ENCODE assay signal across 15 mouse cellular contexts in the genomic region with DNA sequence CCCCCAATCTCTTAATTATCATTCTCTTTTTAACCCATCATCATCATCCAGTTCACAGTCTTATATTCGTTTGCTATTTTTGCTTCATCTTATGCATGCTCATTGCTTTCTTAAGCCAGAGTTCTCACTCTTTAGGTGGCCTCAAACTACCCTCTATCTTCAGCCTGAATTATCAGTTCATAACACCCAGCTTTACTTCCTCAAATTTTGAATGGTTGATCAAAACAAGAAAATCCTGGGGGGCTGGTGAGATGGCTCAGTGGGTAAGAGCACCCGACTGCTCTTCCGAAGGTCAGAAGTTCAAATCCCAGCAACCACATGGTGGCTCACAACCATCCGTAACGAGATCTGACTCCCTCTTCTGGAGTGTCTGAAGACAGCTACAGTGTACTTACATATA. TPM values are rescaled to one million over a fixed set of nuclear protein-coding genes. Genes with fewer than 3 reads are reported as not detected.
DNase-seq lines count a peak whose midpoint lies in the region; TF ChIP-seq lines count a peak whose summit lies in the region.
"Not testable (repeated sequence)": the region's sequence is repeated elsewhere in the genome, so short reads cannot be mapped to it uniquely, and the experiment has no call there.
"Had no signal": no experiment of that assay in that cellular context is flagged by ENCODE, and none has a peak within 500 bp of the region (broad histone marks: within the 10 kb centered on the region; RNA-seq: fewer than 3 reads in every experiment).

No protein-coding gene starts in this region.

- TF ChIP-seq EP300 in MEL (IDR thresholded peaks at IDR 0.05; ENCODE audit: low read depth in 1 of 2, low read length in 2 of 2), result peak in 1 of 2 experiments; percentile 15; a peak in 1 of 4 replicates

- H3K4me1 ChIP-seq in MEL (ENCODE audit: control insufficient read depth in 1 of 2, insufficient read depth in 2 of 2, low read length in 2 of 2), result not testable (repeated sequence)

- DNase-seq in MEL (ENCODE audit: low read depth, low spot score), result peak; percentile 67
- peak; percentile 80 for DNase-seq in MEL-GATA-1-ER (ENCODE audit: extremely low read depth, low read depth)

- not testable (repeated sequence) for H3K36me3 ChIP-seq in MEL (ENCODE audit: control insufficient read depth in 1 of 2, insufficient read depth in 2 of 2, low read length in 2 of 2)

- H3K27me3 ChIP-seq in MEL (ENCODE audit: control insufficient read depth in 1 of 2, insufficient read depth in 2 of 2, low read length in 2 of 2), result not testable (repeated sequence)

- H3K4me3 ChIP-seq in MEL (ENCODE audit: control insufficient read depth in 1 of 2, insufficient read depth in 1 of 2, low read depth in 2 of 2, low read length in 2 of 2), result not testable (repeated sequence)

- not testable (repeated sequence) for TF ChIP-seq POLR2A in MEL (IDR thresholded peaks at IDR 0.05; ENCODE audit: control insufficient read depth in 1 of 2, insufficient read depth in 1 of 2, low read depth in 1 of 2, low read length in 2 of 2, poor library complexity in 1 of 2)

- not testable (repeated sequence) for H3K27ac ChIP-seq in MEL (ENCODE audit: control insufficient read depth, low read depth, low read length)

- not testable (repeated sequence) for TF ChIP-seq CTCF in MEL (IDR thresholded peaks at IDR 0.05 in 2 of 3, conservative IDR thresholded peaks at IDR 0.05 in 1 of 3; ENCODE audit: control insufficient read depth in 1 of 3, insufficient read depth in 1 of 3, low read depth in 2 of 3, low read length in 3 of 3, poor library complexity in 1 of 3, severe bottlenecking in 1 of 3)

- not testable (repeated sequence) for H3K79me2 ChIP-seq in MEL (ENCODE audit: control insufficient read depth, insufficient read depth, low read length, poor library complexity)

- not testable (repeated sequence) for TF ChIP-seq RAD21 in MEL (IDR thresholded peaks at IDR 0.05; ENCODE audit: low read depth, low read length)

- not testable (repeated sequence) for H3K9me3 ChIP-seq in MEL (replicated peaks; ENCODE audit: insufficient read depth, low read length)

- not testable (repeated sequence) for H3K9ac ChIP-seq in MEL (ENCODE audit: control insufficient read depth, low read depth, low read length, poor library complexity, severe bottlenecking)

TF ChIP-seq in MEL, 35 proteins besides CTCF, POLR2A, EP300 and RAD21:
- TF ChIP-seq TBP (IDR thresholded peaks at IDR 0.05; ENCODE audit: low read depth, low read length) (peak; percentile 94), TCF12 (IDR thresholded peaks at IDR 0.05; ENCODE audit: low read depth, low read length) (0 out of 2 replicates have a peak, but pooled peaks have one; percentile 38), GATA1 (IDR thresholded peaks at IDR 0.05; ENCODE audit: low read depth, low read length) (0 out of 2 replicates have a peak, but pooled peaks have one; percentile 26), MAFK (IDR thresholded peaks at IDR 0.05; ENCODE audit: borderline replicate concordance, low read depth, low read length) (0 out of 2 replicates have a peak, but pooled peaks have one; percentile 18)

RNA-seq across cellular contexts. Expression of a gene that starts 38.4 kb away (rescaled TPM):
- not detected in 2 replicates for total RNA-seq in MEL (2012; rRNA removed)
- not detected for polyA plus RNA-seq in MEL (2012; ENCODE audit: insufficient read depth in 1 of 2, insufficient read length in 2 of 2, low read depth in 1 of 2, low replicate concordance in 2 of 2, missing spikeins in 1 of 2)
- total RNA-seq: adrenal gland, postnatal 14 days; adrenal gland, postnatal 25 days; adrenal gland, postnatal 4 days; CH12.LX; ES-E14; G1E had no signal
- polyA plus RNA-seq: activated CD4-positive, CD25-positive, alpha-beta regulatory T cell, adult 4 months; adrenal gland, adult 2 months; brain, embryonic 14.5 days; C2C12; CD4-positive, CD25-positive, alpha-beta regulatory T cell, adult 4 months; cerebellum, adult 2 months; G1E; Patski had no signal
